Mouse (Mus musculus) spleen, adult 2 months (tissue): ENCODE measurements around the gene Fbxl13. TPM values are rescaled to one million over a fixed set of nuclear protein-coding genes. Genes with fewer than 3 reads are reported as not detected.

ENCODE experiments used
- DNase-seq, 2 experiments: peaks; one replicate each; pipeline versions ENCODE4 v3.0.0 to v3.0.0-alpha.2; 2012 to 2021; ENCODE audit warnings: low spot score in 2 of 2, low read depth in 1 of 2
- H3K27ac ChIP-seq: fragments of 200-500 bp; 2 replicates; pipeline ENCODE4 v1.5.1; 2012; ENCODE audit warnings: low read length, inconsistent platforms; ENCODE audit not compliant: insufficient read depth
- H3K27me3 ChIP-seq: fragments of 200-500 bp; 2 replicates; pipeline ENCODE4 v1.6.1; 2012; ENCODE audit warnings: mild to moderate bottlenecking, moderate library complexity, low read length, inconsistent platforms; ENCODE audit not compliant: control insufficient read depth, insufficient read depth
- H3K36me3 ChIP-seq: fragments of 200-500 bp; 2 replicates; pipeline ENCODE4 v1.6.1; 2012; ENCODE audit warnings: mild to moderate bottlenecking, low read length, inconsistent platforms; ENCODE audit not compliant: control insufficient read depth, insufficient read depth
- H3K4me1 ChIP-seq: fragments of 200-500 bp; 2 replicates; pipeline ENCODE4 v1.6.1; 2011; ENCODE audit warnings: inconsistent platforms; ENCODE audit not compliant: control insufficient read depth, insufficient read depth, insufficient read length
- H3K4me3 ChIP-seq: fragments of 200-500 bp; 2 replicates; pipeline ENCODE4 v1.5.1; 2011; ENCODE audit warnings: mild to moderate bottlenecking, inconsistent platforms; ENCODE audit not compliant: insufficient read depth, insufficient read length; ENCODE audit errors: extremely low read depth
- CTCF ChIP-seq: fragments of 200-500 bp; IDR thresholded peaks from 2 replicates; pipeline ENCODE4 v1.5.1; 2011; ENCODE audit warnings: mild to moderate bottlenecking, inconsistent platforms; ENCODE audit not compliant: insufficient read depth, insufficient read length, insufficient replicate concordance; ENCODE audit errors: extremely low read depth
- POLR2A ChIP-seq: fragments of 200-500 bp; IDR thresholded peaks from 2 replicates; pipeline ENCODE4 v1.6.1; 2011; ENCODE audit warnings: low read depth, low read length, inconsistent platforms
- WGBS: fragments of 180-500 bp; shearing (Covaris S2); methylation state at CpG from one replicate; pipeline ENCODE4 v1.1.7; 2018; 5-methylcytosine and 5-hydroxymethylcytosine counted together
- polyA plus RNA-seq: library from polyadenylated mRNA; depleted of rRNA; stranded (reverse); fragments of >200 nt; gene quantifications from 2 replicates; pipeline ENCODE4 v1.2.3, GENCODE M21; 2012

The Fbxl13 gene
- polyA plus RNA-seq, 1 experiment, result 0.07 TPM

- TF ChIP-seq CTCF (no peak), POLR2A (no peak)
- no peak within 1 kb of the TSS for H3K4me3 ChIP-seq
- DNase-seq, result no peak
- no peaks in the 10 kb centered on the region for H3K27me3 ChIP-seq
- 84% methylated on average over 17 of the region's 17 CpGs for WGBS
- H3K36me3 ChIP-seq, result no peaks in the 10 kb centered on the region
- no peaks in the 10 kb centered on the region for H3K4me1 ChIP-seq
- H3K27ac ChIP-seq, result no peak within 1 kb of the TSS
These were observed 101.8 kb downstream of the Fbxl13 start, which contains the start of gene Lrrc17 for GRCm38 (mm10) chr5:21543409-21544201. TSS of gene Lrrc17 (plus strand) at chr5:21543559.

- Histone ChIP-seq H3K4me1 (no peaks in the 10 kb centered on the region), H3K27ac (no peak overlapping the region), H3K36me3 (no peaks in the 10 kb centered on the region), H3K27me3 (no peaks in the 10 kb centered on the region), H3K4me3 (no peak overlapping the region)
- TF ChIP-seq POLR2A (no peak), CTCF (no peak)
- no peak for DNase-seq
- WGBS, result 86% methylated on average over 4 of the region's 4 CpGs
These were observed 103.2 kb downstream of the Fbxl13 start for GRCm38 (mm10) chr5:21542226-21542625.

GRCm38 (mm10) chr5:21532921-21533320 lies 112.5 kb downstream of the Fbxl13 start:
- Histone ChIP-seq H3K27ac (no peak overlapping the region), H3K4me3 (no peak overlapping the region), H3K4me1 (no peaks in the 10 kb centered on the region; the same call in 1 of the 2 replicates), H3K27me3 (no peaks in the 10 kb centered on the region), H3K36me3 (no peaks in the 10 kb centered on the region)
- 83% methylated on average over 5 of the region's 5 CpGs for WGBS
- DNase-seq, result no peak
- TF ChIP-seq CTCF (no peak), POLR2A (no peak)

GRCm38 (mm10) chr5:21532126-21532525 lies 113.3 kb downstream of the Fbxl13 start:
- no peak for DNase-seq
- Histone ChIP-seq H3K4me1 (no peaks in the 10 kb centered on the region; the same call in 1 of the 2 replicates), H3K27me3 (no peaks in the 10 kb centered on the region), H3K36me3 (no peaks in the 10 kb centered on the region), H3K27ac (no peak overlapping the region), H3K4me3 (no peak overlapping the region)
- WGBS, result 93% methylated on average over 2 of the region's 2 CpGs
- TF ChIP-seq POLR2A, result no peak
- TF ChIP-seq CTCF, result no peak

GRCm38 (mm10) chr5:21529110-21529720 lies 116.2 kb downstream of the Fbxl13 start:
- DNase-seq, result no peak
- TF ChIP-seq POLR2A, result no peak
- Histone ChIP-seq H3K27ac (no peak overlapping the region), H3K27me3 (no peaks in the 10 kb centered on the region), H3K4me3 (no peak overlapping the region), H3K4me1 (no peaks in the 10 kb centered on the region; the same call in 1 of the 2 replicates), H3K36me3 (no peaks in the 10 kb centered on the region)
- 78% methylated on average over 8 of the region's 8 CpGs for WGBS

- Histone ChIP-seq H3K27me3 (no peaks in the 10 kb centered on the region), H3K4me1 (no peaks in the 10 kb centered on the region; the same call in 1 of the 2 replicates), H3K27ac (no peak overlapping the region), H3K4me3 (no peak overlapping the region), H3K36me3 (no peaks in the 10 kb centered on the region)
- TF ChIP-seq POLR2A (no peak), CTCF (no peak)
- WGBS, result 79% methylated on average over 15 of the region's 15 CpGs
- DNase-seq, result no peak
These were observed 117.2 kb downstream of the Fbxl13 start for GRCm38 (mm10) chr5:21528068-21528842.
